Mouse (Mus musculus) heart, postnatal 0 days (tissue): ENCODE measurements around the gene Pla2g12a.

Experiments used
- CTCF ChIP-seq: IDR thresholded peaks from 2 replicates; pipeline ENCODE4 v1.5.1; 2016; ENCODE audit warnings: antibody characterized with exemption, control low read depth, low read depth
- EP300 ChIP-seq: IDR thresholded peaks from 2 replicates; pipeline ENCODE4 v1.6.1; 2016; ENCODE audit warnings: antibody characterized with exemption, low read depth

DNA sequence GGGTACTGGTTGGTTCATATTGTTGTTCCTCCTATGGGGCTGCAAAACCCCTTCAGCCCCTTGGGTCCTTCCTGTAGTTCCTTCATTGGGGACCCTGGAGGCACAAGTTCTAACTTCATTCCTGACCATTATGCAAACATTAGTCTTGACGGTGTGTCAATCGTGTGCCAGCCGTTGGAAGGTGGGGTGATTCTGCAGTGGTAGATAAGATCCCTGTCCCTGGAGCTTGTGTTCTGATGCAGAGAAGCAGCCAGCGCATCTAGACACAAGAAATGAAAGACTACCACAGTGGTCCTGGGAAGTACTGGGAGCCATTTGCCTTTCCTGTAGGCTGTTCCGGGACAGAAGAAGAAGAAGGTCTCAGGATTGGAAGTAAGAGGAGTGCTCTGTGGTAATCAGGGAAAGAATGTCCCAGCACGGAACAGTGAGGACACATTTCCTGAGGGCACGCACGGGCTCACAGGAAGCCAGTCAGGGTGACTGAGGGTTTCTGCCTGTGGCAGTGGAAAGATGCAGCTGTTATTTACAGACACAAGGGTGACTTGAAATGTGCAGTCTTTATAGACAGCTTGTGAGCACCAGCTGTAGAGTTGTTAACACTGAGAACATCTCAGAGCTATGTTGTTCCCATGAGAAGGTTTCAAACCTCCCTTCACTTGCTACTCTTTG, 2.7 kb downstream of the Pla2g12a start:
- no peak for TF ChIP-seq CTCF
- TF ChIP-seq EP300: no peak
